ENCODE assay signal across 8 mouse cellular contexts in genomic region chr6:146685781-146686308, GRCm38 (mm10). TPM values are rescaled to one million over a fixed set of nuclear protein-coding genes. Genes with fewer than 3 reads are reported as not detected.
DNase-seq lines count a peak whose midpoint lies in the region; ATAC-seq lines count a peak whose summit lies in the region.
"Had no signal": no experiment of that assay in that cellular context is flagged by ENCODE, and none has a peak within 500 bp of the region (broad histone marks: within the 10 kb centered on the region; RNA-seq: fewer than 3 reads in every experiment).

No protein-coding gene starts in this region.

- no peaks in the 10 kb centered on the region for H3K27me3 ChIP-seq in heart, embryonic 13.5 days (replicated peaks)
- H3K27me3 ChIP-seq in stomach, embryonic 15.5 days (replicated peaks), result no peaks in the 10 kb centered on the region
- H3K27me3 ChIP-seq in forebrain, embryonic 16.5 days (replicated peaks; ENCODE audit: control insufficient read depth, insufficient read depth, low read length), result no peaks in the 10 kb centered on the region

- peak overlapping the region; percentile 98 for H3K27ac ChIP-seq in heart, embryonic 13.5 days (replicated peaks)
- H3K27ac ChIP-seq in stomach, embryonic 15.5 days, result no peak overlapping the region
- H3K27ac ChIP-seq in forebrain, embryonic 16.5 days (ENCODE audit: low read length), result no peak overlapping the region
- H3K27ac ChIP-seq: macrophage had no signal

- no peaks in the 10 kb centered on the region for H3K36me3 ChIP-seq in heart, embryonic 13.5 days
- no peaks in the 10 kb centered on the region for H3K36me3 ChIP-seq in stomach, embryonic 15.5 days
- H3K36me3 ChIP-seq in forebrain, embryonic 16.5 days (ENCODE audit: control insufficient read depth, insufficient read depth), result no peaks in the 10 kb centered on the region

- peaks cover 9% of the 10 kb centered on the region for H3K9me3 ChIP-seq in heart, embryonic 13.5 days
- H3K9me3 ChIP-seq in stomach, embryonic 15.5 days, result no peaks in the 10 kb centered on the region
- no peaks in the 10 kb centered on the region for H3K9me3 ChIP-seq in forebrain, embryonic 16.5 days (ENCODE audit: control insufficient read depth, low read length)

- DNase-seq in thymus, adult 18-20 months, result peak; percentile 14 to 15
- no peak for DNase-seq in thymus, postnatal 0 days (ENCODE audit: low spot score)
- DNase-seq in adrenal gland, postnatal 36 days, result peak; percentile 58 to 70
- DNase-seq in lung, adult 18-20 months, result peak; percentile 74 to 78

- 0 out of 2 replicates have a peak overlapping the region, but pooled peaks have one; percentile 6 for H3K9ac ChIP-seq in heart, embryonic 13.5 days
- no peak overlapping the region for H3K9ac ChIP-seq in stomach, embryonic 15.5 days
- no peak overlapping the region for H3K9ac ChIP-seq in forebrain, embryonic 16.5 days (replicated peaks; ENCODE audit: low read depth, low read length)

- peak; percentile 79; the same call in 1 of the 2 replicates for ATAC-seq in heart, embryonic 13.5 days (ENCODE audit: extremely low read depth, insufficient number of reproducible peaks, low FRiP score, low TSS enrichment)
- peak; percentile 79 for ATAC-seq in stomach, embryonic 15.5 days (ENCODE audit: insufficient read depth, low FRiP score, low read depth)
- no peak for ATAC-seq in forebrain, embryonic 16.5 days

- WGBS in heart, embryonic 13.5 days, result 18% methylated on average over 17 of the region's 17 CpGs
- 58% methylated on average over 17 of the region's 17 CpGs for WGBS in stomach, embryonic 15.5 days
- WGBS in forebrain, embryonic 16.5 days, result 73% methylated on average over 17 of the region's 17 CpGs

- no peak overlapping the region for H3K4me3 ChIP-seq in heart, embryonic 13.5 days
- no peak overlapping the region for H3K4me3 ChIP-seq in stomach, embryonic 15.5 days (replicated peaks)
- no peak overlapping the region for H3K4me3 ChIP-seq in forebrain, embryonic 16.5 days (replicated peaks; ENCODE audit: low read length)

- peak overlapping the region; percentile 45 for H3K4me2 ChIP-seq in heart, embryonic 13.5 days
- peak overlapping the region; percentile 27; the same call in 1 of the 2 replicates for H3K4me2 ChIP-seq in stomach, embryonic 15.5 days
- no peak overlapping the region for H3K4me2 ChIP-seq in forebrain, embryonic 16.5 days (ENCODE audit: low read length)

- peaks cover 46% of the 10 kb centered on the region for H3K4me1 ChIP-seq in heart, embryonic 13.5 days
- no peaks in the 10 kb centered on the region for H3K4me1 ChIP-seq in stomach, embryonic 15.5 days
- H3K4me1 ChIP-seq in forebrain, embryonic 16.5 days (replicated peaks; ENCODE audit: control insufficient read depth, insufficient read depth, low read length), result no peaks in the 10 kb centered on the region

RNA-seq across cellular contexts. Expression of gene Stk38l, which starts 39.0 kb away (rescaled TPM):
- polyA plus RNA-seq in thymus, postnatal 0 days (2015; fragmentation: Nextera tagmentation; extraction: Ambion mirVana), result 11.8 and 14.1 TPM in 2 replicates
- total RNA-seq in adrenal gland, postnatal 36 days (2021), result 10 to 100 TPM; 17.7 to 22.4 TPM
- polyA plus RNA-seq in heart, embryonic 13.5 days (2015; fragmentation: Nextera tagmentation; extraction: Ambion mirVana), result 37.9 and 41.4 TPM in 2 replicates
- polyA plus RNA-seq in stomach, embryonic 15.5 days (2015; fragmentation: Nextera tagmentation; extraction: Ambion mirVana), result 20.6 and 21.3 TPM in 2 replicates
- polyA plus RNA-seq in forebrain, embryonic 16.5 days (2015; fragmentation: Nextera tagmentation; extraction: Ambion mirVana), result 15.0 and 16.5 TPM in 2 replicates

RNA-seq across cellular contexts. Expression of gene Tm7sf3, which starts 43.2 kb away (rescaled TPM):
- polyA plus RNA-seq in thymus, postnatal 0 days (2015; fragmentation: Nextera tagmentation; extraction: Ambion mirVana), result 19.0 and 22.4 TPM in 2 replicates
- total RNA-seq in adrenal gland, postnatal 36 days (2021), result 10 to 100 TPM; 35.0 to 46.7 TPM
- polyA plus RNA-seq in heart, embryonic 13.5 days (2015; fragmentation: Nextera tagmentation; extraction: Ambion mirVana), result 36.4 and 38.9 TPM in 2 replicates
- polyA plus RNA-seq in stomach, embryonic 15.5 days (2015; fragmentation: Nextera tagmentation; extraction: Ambion mirVana), result 31.7 and 36.1 TPM in 2 replicates
- polyA plus RNA-seq in forebrain, embryonic 16.5 days (2015; fragmentation: Nextera tagmentation; extraction: Ambion mirVana), result 35.2 and 36.3 TPM in 2 replicates

RNA-seq across cellular contexts. Expression of gene Med21, which starts 43.5 kb away (rescaled TPM):
- polyA plus RNA-seq in thymus, postnatal 0 days (2015; fragmentation: Nextera tagmentation; extraction: Ambion mirVana), result 115 and 122 TPM in 2 replicates
- total RNA-seq in adrenal gland, postnatal 36 days (2021), result 10 to 100 TPM; 64.9 to 68.6 TPM
- 139 and 155 TPM in 2 replicates for polyA plus RNA-seq in heart, embryonic 13.5 days (2015; fragmentation: Nextera tagmentation; extraction: Ambion mirVana)
- 133 and 140 TPM in 2 replicates for polyA plus RNA-seq in stomach, embryonic 15.5 days (2015; fragmentation: Nextera tagmentation; extraction: Ambion mirVana)
- polyA plus RNA-seq in forebrain, embryonic 16.5 days (2015; fragmentation: Nextera tagmentation; extraction: Ambion mirVana), result 109 and 111 TPM in 2 replicates
